Mouse (Mus musculus) right cerebral cortex, postnatal 25 days (tissue): ENCODE measurements around the gene Prdm1.

Experiments used
- DNase-seq: peaks from one replicate; pipeline ENCODE4 v3.0.0; 2022

Gene Prdm1

GRCm38 (mm10) chr10:44528291-44529082, at the start of gene Prdm1:
TSS of gene Prdm1 (minus strand) at chr10:44528501.
- no peak for DNase-seq

DNA sequence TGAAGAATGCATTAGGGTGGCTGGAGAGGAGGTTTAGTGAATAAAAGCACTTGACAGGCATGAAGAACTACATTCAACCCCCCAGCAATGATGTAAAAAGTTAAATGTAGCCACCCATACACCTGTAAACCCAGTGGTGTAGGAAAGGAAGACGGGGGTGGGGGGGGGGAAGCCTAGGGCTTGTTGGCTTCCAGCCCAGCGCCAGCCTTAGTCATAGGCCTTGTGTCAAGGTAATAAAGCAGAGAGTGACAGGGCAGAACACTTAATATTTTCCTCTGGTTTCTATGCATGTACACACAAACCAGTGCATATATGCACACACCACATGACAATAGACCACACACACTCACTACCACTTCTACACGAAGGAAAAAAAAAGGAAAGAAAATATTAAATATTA, 37.7 kb upstream of the Prdm1 start:
- no peak for DNase-seq

- no peak for DNase-seq
Measured at GRCm38 (mm10) chr10:44565109-44565508, 36.8 kb upstream of the Prdm1 start.

- no peak for DNase-seq
Measured at GRCm38 (mm10) chr10:44556845-44557244, 28.5 kb upstream of the Prdm1 start.

DNA sequence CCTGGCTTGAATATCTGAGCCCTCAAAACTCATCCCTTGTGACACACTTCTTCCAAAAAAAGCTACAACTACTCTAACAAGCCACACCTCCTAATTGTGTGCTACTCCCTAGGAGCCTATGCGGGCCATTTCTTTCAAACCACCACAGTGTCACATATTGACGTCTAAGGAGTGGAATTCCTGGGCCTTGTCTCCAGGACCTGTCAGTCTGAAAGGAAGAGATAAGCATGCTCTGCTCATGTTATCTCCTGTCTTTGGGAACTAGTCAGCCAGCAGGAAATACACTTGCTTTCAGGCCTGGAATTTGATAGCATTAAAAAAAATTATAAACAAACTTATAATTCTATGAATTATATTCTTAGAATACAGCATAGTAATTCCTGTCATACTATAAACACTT, 27.0 kb upstream of the Prdm1 start:
- no peak for DNase-seq

GRCm38 (mm10) chr10:44553648-44554047, 25.3 kb upstream of the Prdm1 start:
- DNase-seq = no peak

DNA sequence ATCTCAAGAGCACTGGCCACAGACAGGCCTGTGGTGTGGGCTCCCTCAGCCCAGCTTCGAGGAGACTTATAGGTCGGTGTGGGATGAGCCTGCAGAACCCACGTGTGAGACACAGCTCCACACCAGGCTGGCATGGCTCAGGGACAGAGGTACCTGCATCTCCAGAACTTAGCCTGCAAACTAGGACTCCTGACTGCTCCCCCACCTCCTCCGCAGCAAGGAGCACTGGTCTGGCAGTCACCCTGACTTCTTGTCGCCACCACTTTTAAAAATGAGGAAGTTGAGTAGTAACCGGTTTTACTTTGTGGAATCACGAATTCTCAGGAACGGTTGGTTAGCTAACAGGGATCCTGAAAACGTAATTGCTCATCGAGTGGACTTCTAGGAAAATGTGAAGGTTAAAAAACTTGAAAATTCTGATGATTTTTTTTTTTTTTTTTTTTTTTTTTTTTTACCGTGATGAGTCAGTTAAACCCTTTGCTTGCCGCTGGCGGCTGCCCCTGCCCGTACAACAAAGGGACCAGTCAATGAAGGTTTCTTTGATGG, 10.8 kb upstream of the Prdm1 start:
- no peak for DNase-seq

DNA sequence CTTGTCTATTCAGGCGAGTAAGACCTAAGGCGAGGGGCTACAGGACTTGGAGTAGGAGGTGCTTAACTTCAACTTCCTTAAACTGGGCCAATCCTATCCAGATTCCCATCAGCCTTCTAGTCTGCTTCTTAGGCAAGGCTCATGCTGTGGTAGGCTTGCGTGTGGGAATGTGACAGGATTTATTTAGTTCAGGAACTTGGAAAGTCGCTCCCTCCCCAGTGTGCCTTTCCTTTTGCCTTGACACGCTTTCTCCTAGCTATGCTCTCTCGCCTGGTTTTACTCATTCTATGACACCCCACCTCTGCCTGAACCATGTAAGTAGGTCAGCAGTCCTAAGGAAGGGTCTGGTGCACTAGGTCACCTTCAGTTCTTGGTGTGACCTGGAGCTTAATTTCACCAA, 9.8 kb upstream of the Prdm1 start:
- no peak for DNase-seq

DNA sequence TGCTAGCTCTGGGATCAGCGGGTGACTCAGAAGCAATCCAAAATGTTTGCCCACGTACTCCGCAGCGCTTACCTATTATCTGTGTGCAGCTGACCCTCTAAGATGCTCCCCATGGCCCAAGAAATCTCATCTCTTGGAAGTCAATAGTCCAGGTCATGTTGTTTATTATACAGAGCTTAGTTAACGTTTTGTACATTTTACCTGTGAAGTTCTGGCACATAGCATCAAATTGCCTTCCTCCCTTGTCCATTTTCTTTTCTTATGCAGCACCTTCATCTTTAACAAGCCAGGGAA, 1.7 kb upstream of the Prdm1 start:
- DNase-seq = no peak

DNA sequence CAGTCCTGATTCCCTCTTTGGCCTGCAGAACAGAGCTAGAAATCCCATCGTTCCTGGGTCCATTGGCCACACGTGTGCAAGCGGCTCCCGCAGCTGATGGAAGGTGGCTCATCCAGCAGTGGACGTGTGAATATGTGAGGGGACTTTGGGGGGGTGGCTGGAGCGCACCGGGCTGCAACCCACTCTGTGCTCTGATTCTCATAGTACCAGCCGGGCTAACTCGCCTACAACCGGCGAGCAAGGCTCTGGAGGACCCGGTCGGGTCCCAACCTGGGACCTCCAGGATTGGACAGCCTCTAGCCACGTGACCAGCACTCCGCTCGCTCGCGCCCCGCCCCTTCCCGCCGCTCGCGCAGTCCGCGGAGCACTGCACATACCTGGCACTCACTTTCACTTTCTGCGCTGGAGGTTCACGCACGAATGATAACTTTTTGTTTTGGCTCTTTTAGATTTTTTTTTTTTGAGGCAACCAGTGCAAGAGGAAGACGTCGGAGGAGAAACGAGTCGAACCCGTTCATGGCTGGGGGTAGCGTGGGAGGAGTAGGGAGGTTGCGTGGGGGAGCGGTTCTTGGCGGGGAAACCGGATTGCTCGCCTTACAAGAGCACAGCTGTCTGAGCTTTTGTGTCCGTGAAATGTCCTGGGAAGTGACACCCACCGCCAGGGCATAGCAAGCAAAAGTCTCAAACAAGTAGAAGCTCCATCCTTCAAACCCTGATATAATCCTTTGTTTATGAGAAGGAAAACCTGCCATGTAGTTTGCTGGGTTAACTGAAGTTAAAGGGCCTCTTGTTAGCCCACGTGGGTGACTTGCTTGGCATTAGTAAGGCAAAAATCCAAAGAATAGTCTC, 1.1 kb upstream of the Prdm1 start:
- peak; percentile 64 for DNase-seq

GRCm38 (mm10) chr10:44527651-44528050, 650 bp downstream of the Prdm1 start:
- no peak for DNase-seq

GRCm38 (mm10) chr10:44526751-44527591, 1.3 kb downstream of the Prdm1 start:
- peak; percentile 23 for DNase-seq

DNA sequence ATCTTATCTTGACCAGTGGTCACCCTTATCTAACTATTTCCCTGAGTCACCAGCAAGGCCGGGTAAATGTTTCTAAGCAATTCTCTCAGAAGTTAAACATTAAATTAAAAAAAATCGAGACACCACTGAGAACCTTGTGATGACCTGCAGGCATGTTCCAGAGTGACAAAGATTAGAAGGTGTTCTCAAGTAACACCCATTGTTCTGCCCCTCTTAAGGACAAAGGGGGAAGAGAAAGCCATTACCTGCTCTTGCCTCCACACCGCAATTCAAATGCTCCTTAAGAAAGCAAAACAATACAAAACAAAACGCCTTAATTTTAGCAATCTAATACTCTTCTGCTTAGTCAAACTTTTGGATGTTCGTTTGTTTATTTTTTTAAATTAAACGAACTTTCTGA, 8.1 kb downstream of the Prdm1 start:
- no peak for DNase-seq

GRCm38 (mm10) chr10:44518631-44519030, 9.7 kb downstream of the Prdm1 start:
- DNase-seq = no peak

- DNase-seq = no peak
Measured at GRCm38 (mm10) chr10:44513108-44513507, 15.2 kb downstream of the Prdm1 start.

- no peak for DNase-seq
Measured at GRCm38 (mm10) chr10:44511029-44511428, 17.3 kb downstream of the Prdm1 start.

GRCm38 (mm10) chr10:44508649-44509048, 19.7 kb downstream of the Prdm1 start:
- DNase-seq = no peak

DNA sequence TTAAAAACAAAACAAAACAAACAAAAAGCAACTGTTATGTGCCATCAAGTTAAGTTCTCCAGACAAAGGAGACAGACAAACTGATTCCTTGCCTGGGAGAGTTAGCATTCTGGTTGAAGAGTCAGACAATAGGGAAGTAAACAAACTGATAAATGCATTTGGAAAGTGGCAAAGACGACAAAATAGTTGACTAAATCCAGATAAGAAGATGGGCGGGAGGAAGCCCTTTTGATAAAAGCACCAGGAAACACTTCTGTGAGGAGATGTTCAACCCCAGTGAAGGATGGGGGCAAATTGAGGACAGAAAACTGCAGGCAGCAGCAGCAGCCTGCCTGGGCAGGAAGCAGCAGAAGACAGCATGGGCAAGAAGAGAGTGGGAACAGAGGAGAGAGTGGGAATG, 20.3 kb downstream of the Prdm1 start:
- no peak for DNase-seq

DNA sequence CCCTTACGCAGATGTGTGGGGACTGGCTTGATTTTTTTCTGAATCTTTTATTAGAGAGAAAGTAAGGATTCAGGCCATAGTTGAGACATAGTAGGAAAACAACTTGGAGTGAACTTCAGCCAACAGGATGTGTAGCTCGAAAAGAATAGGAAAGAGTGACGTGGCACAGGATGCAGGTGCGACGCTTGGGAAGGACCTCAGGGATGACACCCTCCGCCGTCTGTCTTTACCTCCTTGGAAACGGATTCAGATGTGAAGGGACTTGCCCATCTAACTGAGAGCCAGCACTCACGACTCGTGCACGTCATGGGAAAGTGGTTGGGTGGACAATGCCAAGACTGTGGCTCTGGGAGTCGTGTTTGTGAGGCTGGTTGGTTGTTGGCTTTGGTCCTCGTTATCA, 25.4 kb downstream of the Prdm1 start:
- DNase-seq = no peak

DNA sequence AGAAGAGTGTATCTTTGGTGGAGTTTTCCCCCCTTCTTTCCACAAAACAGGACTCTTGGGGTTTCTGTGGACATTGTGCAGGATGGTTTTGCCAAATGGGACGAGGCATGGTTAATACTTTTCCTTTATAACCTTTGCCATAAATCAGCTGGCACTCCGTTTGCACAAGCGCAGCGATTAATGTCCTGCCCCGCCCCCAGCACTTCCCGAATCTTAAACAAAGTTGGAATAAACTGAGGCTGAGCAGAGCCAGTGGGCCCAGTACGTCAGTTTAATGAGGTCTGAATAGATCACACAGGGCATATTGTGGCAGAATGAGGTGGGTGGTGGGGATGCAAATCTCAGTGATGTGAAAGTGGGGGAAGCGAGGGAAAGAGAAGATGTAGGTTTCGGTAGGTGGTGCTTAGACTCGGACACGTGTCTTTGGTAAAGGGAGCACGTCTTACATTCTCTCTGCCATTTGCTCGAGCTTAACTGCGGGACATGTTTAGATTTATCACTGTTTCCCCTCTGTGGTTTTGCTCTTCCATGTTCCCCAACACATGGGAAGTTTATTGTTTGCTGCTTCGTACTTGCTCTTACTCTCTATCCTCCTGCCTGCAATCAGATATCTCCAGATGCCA, 28.3 kb downstream of the Prdm1 start:
- DNase-seq = no peak

- DNase-seq = no peak
Measured at GRCm38 (mm10) chr10:44493818-44494492, 34.3 kb downstream of the Prdm1 start.
